Mouse (Mus musculus) right cerebral cortex, adult 18-20 months (tissue): Measurements from ENCODE around the gene Srpk2.
A peak's percentile ranks its signal among the peaks of the same experiment; 100 is the strongest.
"Not testable (repeated sequence)": the region's sequence is repeated elsewhere in the genome, so short reads cannot be mapped to it uniquely, and the experiment has no call there.

Experiments
- DNase-seq: peaks from one replicate; pipeline ENCODE4 v3.0.0; 2022; ENCODE audit warnings: mixed read lengths

Srpk2 gene

GRCm38 (mm10) chr5:23561227-23561626, 123.2 kb downstream of the Srpk2 start:
- no peak for DNase-seq

- DNase-seq = no peak
Measured at GRCm38 (mm10) chr5:23560171-23560570, 124.2 kb downstream of the Srpk2 start.

GRCm38 (mm10) chr5:23556007-23556770, 128.2 kb downstream of the Srpk2 start:
- DNase-seq = no peak

- DNase-seq = not testable (repeated sequence)
Measured at GRCm38 (mm10) chr5:23553338-23553737, 131.1 kb downstream of the Srpk2 start.

GRCm38 (mm10) chr5:23551687-23552086, 132.7 kb downstream of the Srpk2 start:
- DNase-seq = no peak

- no peak for DNase-seq
Measured at GRCm38 (mm10) chr5:23535692-23536091, 148.7 kb downstream of the Srpk2 start.

GRCm38 (mm10) chr5:23531541-23532096, 152.8 kb downstream of the Srpk2 start:
- peak; percentile 46 for DNase-seq

- DNase-seq = no peak
Measured at GRCm38 (mm10) chr5:23531100-23531499, 153.3 kb downstream of the Srpk2 start.

- no peak for DNase-seq
Measured at GRCm38 (mm10) chr5:23524621-23525020, 159.8 kb downstream of the Srpk2 start.

- no peak for DNase-seq
Measured at GRCm38 (mm10) chr5:23523936-23524335, 160.5 kb downstream of the Srpk2 start.

GRCm38 (mm10) chr5:23521645-23522044, 162.8 kb downstream of the Srpk2 start:
- DNase-seq = no peak

GRCm38 (mm10) chr5:23519679-23520078, 164.7 kb downstream of the Srpk2 start:
- DNase-seq = no peak

GRCm38 (mm10) chr5:23518673-23519072, 165.7 kb downstream of the Srpk2 start:
- no peak for DNase-seq

GRCm38 (mm10) chr5:23517839-23518238, 166.6 kb downstream of the Srpk2 start:
- peak; percentile 81 for DNase-seq

- no peak for DNase-seq
Measured at GRCm38 (mm10) chr5:23516962-23517361, 167.5 kb downstream of the Srpk2 start.

- DNase-seq = no peak
Measured at GRCm38 (mm10) chr5:23515038-23515437, 169.4 kb downstream of the Srpk2 start.

GRCm38 (mm10) chr5:23513468-23513867, 170.9 kb downstream of the Srpk2 start:
- no peak for DNase-seq

- no peak for DNase-seq
Measured at GRCm38 (mm10) chr5:23512556-23512955, 171.9 kb downstream of the Srpk2 start.

GRCm38 (mm10) chr5:23511456-23511855, 173.0 kb downstream of the Srpk2 start:
- DNase-seq = no peak

GRCm38 (mm10) chr5:23508630-23509029, 175.8 kb downstream of the Srpk2 start:
- no peak for DNase-seq

GRCm38 (mm10) chr5:23507210-23507609, 177.2 kb downstream of the Srpk2 start:
- DNase-seq = no peak

GRCm38 (mm10) chr5:23505578-23505977, 178.8 kb downstream of the Srpk2 start:
- DNase-seq = no peak

GRCm38 (mm10) chr5:23502317-23502937, 182.0 kb downstream of the Srpk2 start:
- DNase-seq = no peak
